Comparison of ENCODE assay signal across 14 mouse cellular contexts in genomic region chr2:157395371-157395770, GRCm38 (mm10). TPM values are rescaled to one million over a fixed set of nuclear protein-coding genes. Genes with fewer than 3 reads are reported as not detected.
A peak's percentile ranks its signal among the peaks of the same experiment; 100 is the strongest.
DNase-seq lines count a peak whose midpoint lies in the region; ATAC-seq and TF ChIP-seq lines count a peak whose summit lies in the region.
"Had no signal": no experiment of that assay in that cellular context is flagged by ENCODE, and none has a peak within 500 bp of the region (broad histone marks: within the 10 kb centered on the region; RNA-seq: fewer than 3 reads in every experiment).

No protein-coding gene starts in this region.

- 57% methylated on average over 5 of the region's 5 CpGs for whole genome bisulfite sequencing in lung, embryonic 16.5 days
- 45% methylated on average over 5 of the region's 5 CpGs for WGBS in lung, adult 2 months
- 81% methylated on average over 5 of the region's 5 CpGs for WGBS in hindbrain, embryonic 12.5 days
- 71% methylated on average over 5 of the region's 5 CpGs for WGBS in midbrain, postnatal 0 days

- no peak for TF ChIP-seq CTCF in lung, adult 2 months (IDR thresholded peaks at IDR 0.05; ENCODE audit: insufficient read depth, low read length)
- no peak for TF ChIP-seq CTCF in midbrain, postnatal 0 days (IDR thresholded peaks at IDR 0.05)

- ATAC-seq in lung, embryonic 16.5 days (ENCODE audit: low read depth), result 0 out of 2 replicates have a peak, but pooled peaks have one; percentile 4
- no peak for ATAC-seq in hindbrain, embryonic 12.5 days (ENCODE audit: low FRiP score)
- no peak for ATAC-seq in midbrain, postnatal 0 days (ENCODE audit: low FRiP score)
- ATAC-seq in frontal cortex, adult (ENCODE audit: low TSS enrichment), result no peak

- H3K9me3 ChIP-seq in lung, embryonic 16.5 days (ENCODE audit: control insufficient read depth, low read length), result no peaks in the 10 kb centered on the region
- H3K9me3 ChIP-seq in hindbrain, embryonic 12.5 days (replicated peaks), result 0 out of 2 replicates have a peak, but pooled peaks cover 5% of the 10 kb centered on the region
- no peaks in the 10 kb centered on the region for H3K9me3 ChIP-seq in midbrain, postnatal 0 days (ENCODE audit: low read length)
- H3K9me3 ChIP-seq: limb, embryonic 15.5 days had no signal

- no peak overlapping the region for H3K4me3 ChIP-seq in lung, embryonic 16.5 days (ENCODE audit: low read length)
- no peak overlapping the region for H3K4me3 ChIP-seq in lung, adult 2 months (replicated peaks; ENCODE audit: extremely low read depth, low read depth, low read length)
- no peak overlapping the region for H3K4me3 ChIP-seq in hindbrain, embryonic 12.5 days
- H3K4me3 ChIP-seq in midbrain, postnatal 0 days (ENCODE audit: low read depth, low read length), result no peak overlapping the region
- H3K4me3 ChIP-seq: limb, embryonic 15.5 days; megakaryocyte, embryonic 14.5 days had no signal

- no peak for TF ChIP-seq POLR2A in lung, adult 2 months (IDR thresholded peaks at IDR 0.05; ENCODE audit: borderline replicate concordance, extremely low read depth, low read depth, low read length)

- H3K36me3 ChIP-seq in lung, embryonic 16.5 days (ENCODE audit: control insufficient read depth, insufficient read depth, low read length), result peaks cover 4% of the 10 kb centered on the region; the same call in 1 of the 2 replicates
- peaks cover 52% of the 10 kb centered on the region for H3K36me3 ChIP-seq in hindbrain, embryonic 12.5 days
- peaks cover 17% of the 10 kb centered on the region for H3K36me3 ChIP-seq in midbrain, postnatal 0 days (ENCODE audit: insufficient read depth, low read length)

- peak overlapping the region; percentile 52 for H3K9ac ChIP-seq in lung, embryonic 16.5 days (ENCODE audit: low read length)
- H3K9ac ChIP-seq in hindbrain, embryonic 12.5 days, result no peak overlapping the region
- no peak overlapping the region for H3K9ac ChIP-seq in midbrain, postnatal 0 days (replicated peaks; ENCODE audit: low read length, poor library complexity, severe bottlenecking)
- H3K9ac ChIP-seq: limb, embryonic 15.5 days had no signal

- H3K4me2 ChIP-seq in lung, embryonic 16.5 days (ENCODE audit: low read depth, low read length), result no peak overlapping the region
- H3K4me2 ChIP-seq in hindbrain, embryonic 12.5 days (replicated peaks), result no peak overlapping the region
- no peak overlapping the region for H3K4me2 ChIP-seq in midbrain, postnatal 0 days (ENCODE audit: low read depth, low read length, poor library complexity, severe bottlenecking)
- H3K4me2 ChIP-seq: limb, embryonic 15.5 days had no signal

- H3K27ac ChIP-seq in lung, embryonic 16.5 days (ENCODE audit: low read length), result peak overlapping the region; percentile 94
- peak overlapping the region; percentile 35; the same call in 1 of the 2 replicates for H3K27ac ChIP-seq in hindbrain, embryonic 12.5 days
- H3K27ac ChIP-seq in midbrain, postnatal 0 days (ENCODE audit: low read depth, low read length), result no peak overlapping the region

- no peaks in the 10 kb centered on the region for H3K27me3 ChIP-seq in lung, embryonic 16.5 days (ENCODE audit: control insufficient read depth, insufficient read depth, low read depth, low read length)
- no peaks in the 10 kb centered on the region for H3K27me3 ChIP-seq in hindbrain, embryonic 12.5 days
- H3K27me3 ChIP-seq in midbrain, postnatal 0 days (ENCODE audit: insufficient read depth, low read length), result no peaks in the 10 kb centered on the region
- H3K27me3 ChIP-seq: limb, embryonic 15.5 days; megakaryocyte, embryonic 14.5 days had no signal

- peaks cover 42% of the 10 kb centered on the region for H3K4me1 ChIP-seq in lung, embryonic 16.5 days (replicated peaks; ENCODE audit: control insufficient read depth, insufficient read depth, low read length)
- peaks cover 17% of the 10 kb centered on the region for H3K4me1 ChIP-seq in lung, adult 2 months (ENCODE audit: control insufficient read depth, insufficient read depth, low read length)
- peaks cover 11% of the 10 kb centered on the region for H3K4me1 ChIP-seq in hindbrain, embryonic 12.5 days
- no peaks in the 10 kb centered on the region for H3K4me1 ChIP-seq in midbrain, postnatal 0 days (ENCODE audit: insufficient read depth, low read length)
- H3K4me1 ChIP-seq: limb, embryonic 15.5 days had no signal

- peak; percentile 30 to 60 for DNase-seq in cerebellum, postnatal 25 days
- no peak for DNase-seq in cerebellum, adult 11 months
- no peak for DNase-seq in lung, adult 2 months
- DNase-seq in midbrain, postnatal 0 days (ENCODE audit: low spot score), result peak; percentile 10
- no peak for DNase-seq in left cerebral cortex, adult 9 months (ENCODE audit: low spot score in 2 of 2)
- DNase-seq: adrenal gland, postnatal 25 days had no signal

RNA-seq across cellular contexts. Expression of gene Src, which starts 22.9 kb away (rescaled TPM):
- 20.9 and 21.1 TPM in 2 replicates for polyA plus RNA-seq in lung, embryonic 16.5 days (2015; fragmentation: Nextera tagmentation; extraction: Ambion mirVana)
- 59.8 and 62.3 TPM in 2 replicates for polyA plus RNA-seq in lung, adult 2 months (2012; rRNA removed)
- 33.6 and 35.1 TPM in 2 replicates for polyA plus RNA-seq in hindbrain, embryonic 12.5 days (2016; fragmentation: Nextera tagmentation; extraction: Ambion mirVana)
- total RNA-seq in midbrain, postnatal 0 days (2014; rRNA removed), result 129 and 137 TPM in 2 replicates
- polyA plus RNA-seq in midbrain, postnatal 0 days (2015; fragmentation: Nextera tagmentation; extraction: Ambion mirVana), result 26.1 and 26.6 TPM in 2 replicates

RNA-seq across cellular contexts. Expression of gene Manbal, which starts 28.0 kb away (rescaled TPM):
- 85.3 and 86.3 TPM in 2 replicates for polyA plus RNA-seq in lung, embryonic 16.5 days (2015; fragmentation: Nextera tagmentation; extraction: Ambion mirVana)
- polyA plus RNA-seq in lung, adult 2 months (2012; rRNA removed), result 85.5 and 108 TPM in 2 replicates
- polyA plus RNA-seq in hindbrain, embryonic 12.5 days (2016; fragmentation: Nextera tagmentation; extraction: Ambion mirVana), result 72.4 and 73.9 TPM in 2 replicates
- total RNA-seq in midbrain, postnatal 0 days (2014; rRNA removed), result 70.8 and 70.9 TPM in 2 replicates
- polyA plus RNA-seq in midbrain, postnatal 0 days (2015; fragmentation: Nextera tagmentation; extraction: Ambion mirVana), result 129 and 132 TPM in 2 replicates

RNA-seq across cellular contexts. Expression of gene Ghrh, which starts 48.1 kb away (rescaled TPM):
- not detected in 2 replicates for polyA plus RNA-seq in lung, embryonic 16.5 days (2015; fragmentation: Nextera tagmentation; extraction: Ambion mirVana)
- polyA plus RNA-seq in lung, adult 2 months (2012; rRNA removed), result not detected in 2 replicates
- polyA plus RNA-seq in hindbrain, embryonic 12.5 days (2016; fragmentation: Nextera tagmentation; extraction: Ambion mirVana), result 0.46 and 2.8 TPM in 2 replicates
- total RNA-seq in midbrain, postnatal 0 days (2014; rRNA removed), result 1.3 and 3.0 TPM in 2 replicates
- 5.0 and 7.6 TPM in 2 replicates for polyA plus RNA-seq in midbrain, postnatal 0 days (2015; fragmentation: Nextera tagmentation; extraction: Ambion mirVana)
- total RNA-seq: adrenal gland, postnatal 25 days; hematopoietic stem cell, adult 5-6 weeks; layer of hippocampus, adult 8-10 months had no signal
- polyA plus RNA-seq: C2C12; limb, embryonic 15.5 days had no signal

Comparison
In these comparisons a context has a peak if more than half of its experiments do, and no peak if none do; other contexts are left out.
1. DNase-seq: peak in cerebellum, postnatal 25 days (2 of 2) and midbrain, postnatal 0 days (single experiment); none in cerebellum, adult 11 months (single experiment), lung, adult 2 months (single experiment) and left cerebral cortex, adult 9 months (0 of 2).